Mouse (Mus musculus): Measurements from ENCODE around the gene Gm10053.

- TF ChIP-seq POLR2A (IDR thresholded peaks at IDR 0.05; ENCODE audit: insufficient read depth, low read depth, low read length) = no peak
- no peak for TF ChIP-seq CTCF (IDR thresholded peaks at IDR 0.05; ENCODE audit: insufficient read depth, low read depth, low read length)
Measured at GRCm38 (mm10) chr19:24901666-24902065, 26.2 kb downstream of the Gm10053 start.

Measured in olfactory bulb, adult 2 months (tissue).